Mouse (Mus musculus): Measurements from ENCODE around the gene Prpmp5.
"Not testable (repeated sequence)": the region's sequence is repeated elsewhere in the genome, so short reads cannot be mapped to it uniquely, and the experiment has no call there.

The Prpmp5 gene

DNA sequence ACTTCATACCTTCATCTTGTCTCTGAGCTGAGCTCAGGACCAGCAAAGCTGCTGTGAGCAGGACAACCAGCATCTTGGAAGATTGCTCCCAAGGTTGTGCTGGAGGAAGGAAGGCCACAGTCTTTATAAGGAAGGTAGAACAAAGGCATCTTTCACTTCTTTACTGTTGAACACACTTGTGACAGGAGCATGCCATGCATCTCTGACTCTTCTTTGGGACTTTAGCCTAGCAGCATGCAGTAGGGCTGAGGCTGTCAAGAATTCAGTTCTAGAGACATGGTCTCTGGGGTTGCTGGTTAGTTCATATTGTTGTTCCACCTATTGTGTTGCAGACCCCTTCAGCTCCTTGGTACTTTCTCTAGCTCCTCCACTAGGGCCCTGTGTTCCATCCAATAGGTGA is at the start of gene Prpmp5:
Gene Prpmp5, minus strand, starts transcription at position 101 of the 400 bp plus-strand sequence.
- DNase-seq (ENCODE audit: low read depth, low spot score) = not testable (repeated sequence)

GRCm38 (mm10) chr6:132364034-132364433 is 49.5 kb upstream of the Prpmp5 start, which contains the start of gene Gm8882:
Gene Gm8882, minus strand, starts transcription at chr6:132364134.
- DNase-seq (ENCODE audit: low read depth, low spot score) = not testable (repeated sequence)

Data from brain, embryonic 18.5 days (tissue).